8 mouse cellular contexts compared by ENCODE assay signal in the genomic region with DNA sequence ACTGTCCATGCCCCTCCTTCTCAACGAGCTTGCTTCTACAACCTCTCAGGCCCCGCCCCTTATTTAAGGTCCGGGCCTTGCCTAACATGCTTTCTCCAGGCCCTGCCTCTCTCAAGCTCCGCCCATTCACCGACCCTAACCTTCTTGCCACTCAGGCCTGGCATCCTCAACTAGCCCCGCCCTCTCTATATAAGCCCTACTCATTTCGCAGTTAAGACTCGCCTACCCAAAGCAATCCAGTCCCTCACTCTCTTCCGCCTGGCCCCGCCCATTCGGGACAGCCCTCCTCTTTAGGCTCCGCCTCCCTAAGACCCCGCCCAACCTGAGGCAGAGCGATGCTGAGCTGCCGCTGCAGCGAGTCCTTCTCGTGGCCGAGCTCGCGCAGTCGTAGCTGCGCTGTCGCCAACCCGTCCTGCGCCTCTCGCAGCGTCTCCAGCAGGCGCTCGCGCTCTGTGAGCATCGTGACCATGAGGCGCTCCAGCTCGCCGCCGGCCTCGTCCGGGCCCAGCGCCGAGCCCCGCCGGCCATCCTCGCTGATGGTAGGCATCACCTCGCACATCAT. TPM values are rescaled to one million over a fixed set of nuclear protein-coding genes. Genes with fewer than 3 reads are reported as not detected.
DNase-seq lines count a peak whose midpoint lies in the region; ATAC-seq and TF ChIP-seq lines count a peak whose summit lies in the region.

No protein-coding gene starts in this region.

- ATAC-seq in heart, embryonic 12.5 days (ENCODE audit: insufficient number of reproducible peaks, low FRiP score), result peak; percentile 73
- peak; percentile 89 for ATAC-seq in kidney, embryonic 16.5 days (ENCODE audit: low FRiP score, low TSS enrichment)
- ATAC-seq in monocyte, adult 5-6 weeks (replicated peaks; ENCODE audit: insufficient number of reproducible peaks, low FRiP score, low TSS enrichment, poor library complexity, severe bottlenecking), result peak; percentile 68

- TF ChIP-seq POLR2A in liver, adult 2 months (IDR thresholded peaks at IDR 0.05; ENCODE audit: extremely low read depth, insufficient read depth, low read length), result no peak

- H3K79me2 ChIP-seq in liver, adult 2 months (ENCODE audit: control insufficient read depth, insufficient read depth, low read length), result no peaks in the 10 kb centered on the region

- peak overlapping the region; percentile 48; the same call in 1 of the 2 replicates for H3K9ac ChIP-seq in heart, embryonic 12.5 days
- H3K9ac ChIP-seq in kidney, embryonic 16.5 days (replicated peaks; ENCODE audit: low read length), result peak overlapping the region; percentile 42; the same call in 1 of the 2 replicates
- H3K9ac ChIP-seq in liver, adult 2 months (ENCODE audit: low read depth, low read length), result peak overlapping the region; percentile 17; the same call in 1 of the 2 replicates

- peaks cover 15% of the 10 kb centered on the region for H3K4me1 ChIP-seq in heart, embryonic 12.5 days (replicated peaks)
- H3K4me1 ChIP-seq in kidney, embryonic 16.5 days (ENCODE audit: insufficient read depth, low read length), result peaks cover 11% of the 10 kb centered on the region
- peaks cover 3% of the 10 kb centered on the region; the same call in 1 of the 2 replicates for H3K4me1 ChIP-seq in liver, adult 2 months (ENCODE audit: control insufficient read depth, insufficient read depth, low read length)

- under 1% methylated on average over 43 of the region's 43 CpGs for whole genome bisulfite sequencing in heart, embryonic 12.5 days
- WGBS in kidney, embryonic 16.5 days, result under 1% methylated on average over 43 of the region's 43 CpGs
- 2% methylated on average over 43 of the region's 43 CpGs for WGBS in liver, adult 2 months

- no peak for TF ChIP-seq CTCF in liver, adult 2 months (IDR thresholded peaks at IDR 0.05; ENCODE audit: low read depth, low read length)

- H3K4me2 ChIP-seq in heart, embryonic 12.5 days, result peak overlapping the region; percentile 77
- H3K4me2 ChIP-seq in kidney, embryonic 16.5 days (replicated peaks; ENCODE audit: low read depth, low read length), result peak overlapping the region; percentile 58

- H3K4me3 ChIP-seq in heart, embryonic 12.5 days, result peak overlapping the region; percentile 46
- H3K4me3 ChIP-seq in kidney, embryonic 16.5 days (ENCODE audit: low read length), result peak overlapping the region; percentile 45
- H3K4me3 ChIP-seq in liver, adult 2 months (ENCODE audit: insufficient read depth, low read depth, low read length), result peak overlapping the region; percentile 26; the same call in 1 of the 2 replicates

- H3K27ac ChIP-seq in heart, embryonic 12.5 days (ENCODE audit: poor library complexity, severe bottlenecking), result no peak overlapping the region
- no peak overlapping the region for H3K27ac ChIP-seq in kidney, embryonic 16.5 days (ENCODE audit: low read length)
- no peak overlapping the region for H3K27ac ChIP-seq in liver, adult 2 months (replicated peaks; ENCODE audit: insufficient read depth, low read depth, low read length)

- H3K36me3 ChIP-seq in heart, embryonic 12.5 days, result no peaks in the 10 kb centered on the region
- no peaks in the 10 kb centered on the region for H3K36me3 ChIP-seq in kidney, embryonic 16.5 days (ENCODE audit: insufficient read depth, low read length)
- H3K36me3 ChIP-seq in liver, adult 2 months (ENCODE audit: control insufficient read depth, insufficient read depth, low read length), result no peaks in the 10 kb centered on the region

- H3K27me3 ChIP-seq in heart, embryonic 12.5 days (replicated peaks), result peaks cover 92% of the 10 kb centered on the region
- peaks cover 60% of the 10 kb centered on the region for H3K27me3 ChIP-seq in kidney, embryonic 16.5 days (ENCODE audit: insufficient read depth, low read length)
- peaks cover 13% of the 10 kb centered on the region for H3K27me3 ChIP-seq in liver, adult 2 months (ENCODE audit: control insufficient read depth, insufficient read depth, low read length)

- DNase-seq in adrenal gland, adult 18-20 months (ENCODE audit: low spot score in 2 of 2), result peak; percentile 63 to 67
- no peak for DNase-seq in adrenal gland, postnatal 4 days (ENCODE audit: low spot score in 2 of 2)
- DNase-seq in embryo, embryonic 9.5 days (ENCODE audit: extremely low spot score), result peak; percentile 92
- no peak for DNase-seq in liver, adult 2 months (ENCODE audit: extremely low read depth, low read depth, low spot score)
- DNase-seq in spleen, postnatal 36 days (ENCODE audit: low spot score in 2 of 2), result peak; percentile 86

- no peaks in the 10 kb centered on the region for H3K9me3 ChIP-seq in heart, embryonic 12.5 days (replicated peaks)
- H3K9me3 ChIP-seq in kidney, embryonic 16.5 days (ENCODE audit: low read length), result no peaks in the 10 kb centered on the region

RNA-seq across cellular contexts. Expression of a gene that starts 5.5 kb away (rescaled TPM):
- 1 to 10 TPM; 1.7 to 3.2 TPM for total RNA-seq in adrenal gland, adult 18-20 months (2021)
- total RNA-seq in adrenal gland, postnatal 4 days (2021), result 1 to 10 TPM; 4.7 to 6.9 TPM
- polyA plus RNA-seq in heart, embryonic 12.5 days (2016; fragmentation: Nextera tagmentation; extraction: Ambion mirVana), result 2.6 and 3.3 TPM in 2 replicates
- polyA plus RNA-seq in kidney, embryonic 16.5 days (2015; fragmentation: Nextera tagmentation; extraction: Ambion mirVana), result 5.1 and 6.3 TPM in 2 replicates
- total RNA-seq in liver, adult 2 months (2014; rRNA removed), result 0.07 TPM in 1 of 2 replicates, not detected in the other
- 0.14 TPM in 1 of 2 replicates, not detected in the other for polyA plus RNA-seq in liver, adult 2 months (2012; rRNA removed)
- total RNA-seq in monocyte, adult 5-6 weeks (2017), result 0.19 TPM in 1 of 3 replicates, not detected in the others

RNA-seq across cellular contexts. Expression of a gene that starts 9.1 kb away (rescaled TPM):
- 1 to 10 TPM; 1.3 to 1.7 TPM for total RNA-seq in adrenal gland, adult 18-20 months (2021)
- 1 to 10 TPM; 4.8 to 4.9 TPM for total RNA-seq in adrenal gland, postnatal 4 days (2021)
- polyA plus RNA-seq in heart, embryonic 12.5 days (2016; fragmentation: Nextera tagmentation; extraction: Ambion mirVana), result 0.82 and 1.1 TPM in 2 replicates
- 1.7 and 1.9 TPM in 2 replicates for polyA plus RNA-seq in kidney, embryonic 16.5 days (2015; fragmentation: Nextera tagmentation; extraction: Ambion mirVana)
- total RNA-seq in liver, adult 2 months (2014; rRNA removed), result not detected in 2 replicates
- not detected in 2 replicates for polyA plus RNA-seq in liver, adult 2 months (2012; rRNA removed)
- not detected in 3 replicates for total RNA-seq in monocyte, adult 5-6 weeks (2017)

RNA-seq across cellular contexts. Expression of a gene that starts 26.2 kb away (rescaled TPM):
- under 1 TPM; 0.17 to 0.83 TPM for total RNA-seq in adrenal gland, adult 18-20 months (2021)
- total RNA-seq in adrenal gland, postnatal 4 days (2021), result 10 to 100 TPM in 1 of 2 experiments, 1 to 10 TPM in 1; 6.7 to 13.0 TPM
- 25.5 and 26.9 TPM in 2 replicates for polyA plus RNA-seq in heart, embryonic 12.5 days (2016; fragmentation: Nextera tagmentation; extraction: Ambion mirVana)
- 1.7 and 1.8 TPM in 2 replicates for polyA plus RNA-seq in kidney, embryonic 16.5 days (2015; fragmentation: Nextera tagmentation; extraction: Ambion mirVana)
- total RNA-seq in liver, adult 2 months (2014; rRNA removed), result 0.28 TPM in 1 of 2 replicates, not detected in the other
- not detected in 2 replicates for polyA plus RNA-seq in liver, adult 2 months (2012; rRNA removed)
- total RNA-seq in monocyte, adult 5-6 weeks (2017), result not detected in 3 replicates

RNA-seq across cellular contexts. Expression of a gene that starts 27.7 kb away (rescaled TPM):
- total RNA-seq in adrenal gland, adult 18-20 months (2021), result 10 to 100 TPM in 1 of 2 experiments, 1 to 10 TPM in 1; 7.8 to 11.0 TPM
- 10 to 100 TPM; 17.0 to 18.1 TPM for total RNA-seq in adrenal gland, postnatal 4 days (2021)
- 15.2 and 15.4 TPM in 2 replicates for polyA plus RNA-seq in heart, embryonic 12.5 days (2016; fragmentation: Nextera tagmentation; extraction: Ambion mirVana)
- 22.3 and 23.6 TPM in 2 replicates for polyA plus RNA-seq in kidney, embryonic 16.5 days (2015; fragmentation: Nextera tagmentation; extraction: Ambion mirVana)
- total RNA-seq in liver, adult 2 months (2014; rRNA removed), result 1.2 TPM in 2 replicates
- 1.2 and 1.5 TPM in 2 replicates for polyA plus RNA-seq in liver, adult 2 months (2012; rRNA removed)
- total RNA-seq in monocyte, adult 5-6 weeks (2017), result 9.7 to 15.3 TPM (median 10.4 TPM) in 3 replicates

RNA-seq across cellular contexts. Expression of a gene that starts 34.2 kb away (rescaled TPM):
- total RNA-seq in adrenal gland, adult 18-20 months (2021), result 100 to 1,000 TPM; 262 to 325 TPM
- total RNA-seq in adrenal gland, postnatal 4 days (2021), result 100 to 1,000 TPM; 499 to 509 TPM
- polyA plus RNA-seq in heart, embryonic 12.5 days (2016; fragmentation: Nextera tagmentation; extraction: Ambion mirVana), result 169 and 173 TPM in 2 replicates
- 211 and 227 TPM in 2 replicates for polyA plus RNA-seq in kidney, embryonic 16.5 days (2015; fragmentation: Nextera tagmentation; extraction: Ambion mirVana)
- 43.3 and 46.4 TPM in 2 replicates for total RNA-seq in liver, adult 2 months (2014; rRNA removed)
- polyA plus RNA-seq in liver, adult 2 months (2012; rRNA removed), result 59.2 and 101 TPM in 2 replicates
- 293 to 444 TPM (median 324 TPM) in 3 replicates for total RNA-seq in monocyte, adult 5-6 weeks (2017)

Comparison
In these comparisons a context has a peak if more than half of its experiments do, and no peak if none do; other contexts are left out.
1. DNase-seq: peak in adrenal gland, adult 18-20 months (2 of 2), embryo, embryonic 9.5 days (single experiment) and spleen, postnatal 36 days (2 of 2); none in adrenal gland, postnatal 4 days (0 of 2) and liver, adult 2 months (single experiment).
2. Peak in every context shown above with its lines, with median percentiles within 50 percentile points of each other: ATAC-seq, H3K4me3 ChIP-seq and H3K9ac ChIP-seq.